Mouse (Mus musculus): ENCODE data around the gene Gnb2. TPM values are rescaled to one million over a fixed set of nuclear protein-coding genes. Genes with fewer than 3 reads are reported as not detected.

Gene Gnb2
- total RNA-seq, 2 experiments from 2014 or later, result 389 to 449 TPM

GRCm38 (mm10) chr5:137523396-137524250 is 9.7 kb downstream of the Gnb2 start:
- ATAC-seq (ENCODE audit: poor library complexity, severe bottlenecking), result no peak

- no peak for ATAC-seq (ENCODE audit: poor library complexity, severe bottlenecking)
These were observed 10.6 kb downstream of the Gnb2 start for GRCm38 (mm10) chr5:137522711-137523110.

GRCm38 (mm10) chr5:137521861-137522260 is 11.4 kb downstream of the Gnb2 start:
- no peak for ATAC-seq (ENCODE audit: poor library complexity, severe bottlenecking)

- ATAC-seq (ENCODE audit: poor library complexity, severe bottlenecking), result no peak
These were observed 13.4 kb downstream of the Gnb2 start for GRCm38 (mm10) chr5:137519691-137520550.

- peak; percentile 38; the same call in 1 of the 2 replicates for ATAC-seq (ENCODE audit: poor library complexity, severe bottlenecking)
These were observed 14.9 kb downstream of the Gnb2 start, which contains the start of gene Gigyf1 for GRCm38 (mm10) chr5:137518436-137518835. Gene Gigyf1, plus strand, starts transcription at chr5:137518548.

GRCm38 (mm10) chr5:137514811-137515210 is 18.5 kb downstream of the Gnb2 start:
- no peak for ATAC-seq (ENCODE audit: poor library complexity, severe bottlenecking)

GRCm38 (mm10) chr5:137513951-137514721 is 19.2 kb downstream of the Gnb2 start:
- ATAC-seq (ENCODE audit: poor library complexity, severe bottlenecking), result no peak

- ATAC-seq (ENCODE audit: poor library complexity, severe bottlenecking), result no peak
These were observed 20.2 kb downstream of the Gnb2 start for GRCm38 (mm10) chr5:137512847-137513794.

GRCm38 (mm10) chr5:137511706-137512105 is 21.6 kb downstream of the Gnb2 start:
- ATAC-seq (ENCODE audit: poor library complexity, severe bottlenecking), result no peak

- peak; percentile 18; the same call in 1 of the 2 replicates for ATAC-seq (ENCODE audit: poor library complexity, severe bottlenecking)
These were observed 22.5 kb downstream of the Gnb2 start for GRCm38 (mm10) chr5:137510573-137511390.

- ATAC-seq (ENCODE audit: poor library complexity, severe bottlenecking), result peak; percentile 78
These were observed 23.3 kb downstream of the Gnb2 start for GRCm38 (mm10) chr5:137510014-137510501.

GRCm38 (mm10) chr5:137504041-137504440 is 29.3 kb downstream of the Gnb2 start:
- ATAC-seq (ENCODE audit: poor library complexity, severe bottlenecking), result no peak

- peak; percentile 74 for ATAC-seq (ENCODE audit: poor library complexity, severe bottlenecking)
These were observed 30.6 kb downstream of the Gnb2 start for GRCm38 (mm10) chr5:137502667-137503110.

GRCm38 (mm10) chr5:137501709-137502666 is 31.3 kb downstream of the Gnb2 start, which contains the start of gene Pop7:
Gene Pop7, minus strand, starts transcription at chr5:137502518.
- ATAC-seq (ENCODE audit: poor library complexity, severe bottlenecking), result peak; percentile 87

- no peak for ATAC-seq (ENCODE audit: poor library complexity, severe bottlenecking)
These were observed 33.1 kb downstream of the Gnb2 start for GRCm38 (mm10) chr5:137500186-137500585.

GRCm38 (mm10) chr5:137493831-137494230 is 39.5 kb downstream of the Gnb2 start:
- ATAC-seq (ENCODE audit: poor library complexity, severe bottlenecking), result no peak

GRCm38 (mm10) chr5:137491559-137491958 is 41.8 kb downstream of the Gnb2 start:
- ATAC-seq (ENCODE audit: poor library complexity, severe bottlenecking), result no peak

All from megakaryocyte, adult 5-6 weeks (primary cell).